Mouse (Mus musculus) adrenal gland, postnatal 0 days (tissue): ENCODE data around the gene Ipo13. TPM values are rescaled to one million over a fixed set of nuclear protein-coding genes. Genes with fewer than 3 reads are reported as not detected.

Experiments used
- polyA plus RNA-seq: library from polyadenylated mRNA; unstranded; fragments of >200 nt; fragmentation: Nextera tagmentation; extraction: Ambion mirVana; gene quantifications from 2 replicates; pipeline ENCODE4 v1.2.1, GENCODE M21; 2015

The Ipo13 gene
- polyA plus RNA-seq: 22.4 and 24.2 TPM in 2 replicates

GRCm38 (mm10) chr4:117914591-117915442 lies at the start of gene Ipo13:
TSS of gene Ipo13 (minus strand) at chr4:117914999.

GRCm38 (mm10) chr4:117929391-117929881 lies 14.6 kb upstream of the Ipo13 start, which contains the start of gene Artn:
TSS of gene Artn (minus strand) at chr4:117929763.

GRCm38 (mm10) chr4:117891738-117892161 lies 23.0 kb downstream of the Ipo13 start, which contains the start of gene Dph2:
TSS of gene Dph2 (minus strand) at chr4:117892032.

GRCm38 (mm10) chr4:117887133-117887532 lies 27.7 kb downstream of the Ipo13 start, which contains the start of gene Atp6v0b:
TSS of gene Atp6v0b (minus strand) at chr4:117887333.

GRCm38 (mm10) chr4:117882701-117883691 lies 31.8 kb downstream of the Ipo13 start, which contains the start of gene B4galt2:
TSS of gene B4galt2 (minus strand) at chr4:117883487.

GRCm38 (mm10) chr4:117872471-117872886 lies 42.3 kb downstream of the Ipo13 start, which contains the start of gene Ccdc24:
TSS of gene Ccdc24 (minus strand) at chr4:117872557.

Other genes with a start within 250 kb of the Ipo13 start
- 36.1 and 45.0 TPM in 2 replicates for gene Dmap1, start 232.7 kb downstream of the Ipo13 start, polyA plus RNA-seq
- gene Gm12845, start 190.6 kb downstream of the Ipo13 start, polyA plus RNA-seq: not detected in 2 replicates
- gene Klf17, start 149.4 kb downstream of the Ipo13 start, polyA plus RNA-seq: not detected in 2 replicates
- 5.9 and 10.5 TPM in 2 replicates for gene Slc6a9, start 80.5 kb downstream of the Ipo13 start, polyA plus RNA-seq
- gene Ccdc24, start 42.4 kb downstream of the Ipo13 start, polyA plus RNA-seq: 1.0 and 1.1 TPM in 2 replicates
- gene B4galt2, start 31.5 kb downstream of the Ipo13 start, polyA plus RNA-seq: 21.2 and 22.0 TPM in 2 replicates
- gene Atp6v0b, start 27.7 kb downstream of the Ipo13 start, polyA plus RNA-seq: 317 and 371 TPM in 2 replicates
- gene Dph2, start 23.0 kb downstream of the Ipo13 start, polyA plus RNA-seq: 6.3 and 9.2 TPM in 2 replicates
- 0.16 and 0.40 TPM in 2 replicates for gene Artn, start 14.8 kb upstream of the Ipo13 start, polyA plus RNA-seq
- 7.4 and 8.7 TPM in 2 replicates for gene St3gal3, start 219.9 kb upstream of the Ipo13 start, polyA plus RNA-seq